Mouse (Mus musculus) monocyte, adult 5-6 weeks (primary cell): ENCODE measurements around the gene Scgb1b27. TPM values are rescaled to one million over a fixed set of nuclear protein-coding genes. Genes with fewer than 3 reads are reported as not detected.
"Not testable (repeated sequence)": the region's sequence is repeated elsewhere in the genome, so short reads cannot be mapped to it uniquely, and the experiment has no call there.

ENCODE experiments used
- ATAC-seq: fragments of 153-309, 156-312 bp; replicated peaks from 2 replicates; pipeline ENCODE4 v1.8.0; 2017; ENCODE audit warnings: mild to moderate bottlenecking; ENCODE audit not compliant: low TSS enrichment, insufficient number of reproducible peaks, severe bottlenecking, poor library complexity, low FRiP score
- total RNA-seq: library from RNA; stranded (forward); fragments of 200-1000, 200-491, 200-594 nt; gene quantifications from 3 replicates; pipeline ENCODE4 v1.2.3, GENCODE M21; 2017

The Scgb1b27 gene
- total RNA-seq, result not detected in 3 replicates

GRCm38 (mm10) chr7:34021183-34021582, at the start of gene Scgb1b27:
Scgb1b27 (plus strand) TSS chr7:34021483.
- not testable (repeated sequence) for ATAC-seq

- ATAC-seq, result not testable (repeated sequence)
Observed at GRCm38 (mm10) chr7:33982281-33982680, 39.0 kb upstream of the Scgb1b27 start.

GRCm38 (mm10) chr7:34013842-34014241, 7.4 kb upstream of the Scgb1b27 start, which contains the start of gene Scgb2b27:
Scgb2b27 (minus strand) TSS chr7:34013942.
- ATAC-seq, result no peak

GRCm38 (mm10) chr7:34025641-34026040, 4.4 kb downstream of the Scgb1b27 start:
- ATAC-seq, result no peak

- not testable (repeated sequence) for ATAC-seq
Observed at GRCm38 (mm10) chr7:34027202-34027601, 5.9 kb downstream of the Scgb1b27 start.

- ATAC-seq, result no peak
Observed at GRCm38 (mm10) chr7:34030026-34030425, 8.7 kb downstream of the Scgb1b27 start.

- ATAC-seq, result not testable (repeated sequence)
Observed at GRCm38 (mm10) chr7:34034579-34034978, 13.3 kb downstream of the Scgb1b27 start.

GRCm38 (mm10) chr7:34036076-34036815, 15.0 kb downstream of the Scgb1b27 start:
- not testable (repeated sequence) for ATAC-seq

- not testable (repeated sequence) for ATAC-seq
Observed at GRCm38 (mm10) chr7:34068132-34068531, 46.8 kb downstream of the Scgb1b27 start.

Other genes with a start within 250 kb of the Scgb1b27 start
- gene Scgb2b26, start 76.4 kb upstream of the Scgb1b27 start, total RNA-seq, result not detected in 3 replicates
- not detected in 3 replicates for gene Scgb2b27, start 7.5 kb upstream of the Scgb1b27 start, total RNA-seq
- gene Scgb1b30, start 73.9 kb downstream of the Scgb1b27 start, total RNA-seq, result not detected in 3 replicates
- gene Wtip, start 111.8 kb downstream of the Scgb1b27 start, total RNA-seq, result not detected in 3 replicates
- gene Uba2, start 148.1 kb downstream of the Scgb1b27 start, total RNA-seq, result 107 to 120 TPM (median 115 TPM) in 3 replicates
- gene Pdcd2l, start 175.2 kb downstream of the Scgb1b27 start, total RNA-seq, result 22.9 to 36.0 TPM (median 31.0 TPM) in 3 replicates
- gene Gpi1, start 208.9 kb downstream of the Scgb1b27 start, total RNA-seq, result 219 to 290 TPM (median 277 TPM) in 3 replicates
- not detected in 3 replicates for gene Gm6096, start 229.6 kb downstream of the Scgb1b27 start, total RNA-seq